Mouse (Mus musculus) forebrain, postnatal 0 days (tissue): ENCODE measurements around the gene Rapgef2. TPM values are rescaled to one million over a fixed set of nuclear protein-coding genes. Genes with fewer than 3 reads are reported as not detected.
"Not testable (repeated sequence)": the region's sequence is repeated elsewhere in the genome, so short reads cannot be mapped to it uniquely, and the experiment has no call there.

Experiments used
- ATAC-seq: fragments of 200-750 bp; cut with Nextera tagmentation; 2 replicates; pipeline ENCODE4 v1.8.0; 2017; ENCODE audit warnings: mild to moderate bottlenecking, moderate library complexity
- DNase-seq: peaks from one replicate; pipeline ENCODE4 v3.0.0-alpha.2; 2015
- H3K27ac ChIP-seq: fragments of 300-500 bp; sonication (generic); 2 replicates; pipeline ENCODE4 v1.5.1; 2014; ENCODE audit warnings: low read depth, mild to moderate bottlenecking, antibody characterized with exemption, low read length, moderate library complexity, mixed read lengths
- H3K27me3 ChIP-seq: fragments of 300-500 bp; sonication (generic); 2 replicates; pipeline ENCODE4 v1.6.1; 2014; ENCODE audit warnings: mild to moderate bottlenecking, low read length, mixed read lengths; ENCODE audit not compliant: insufficient read depth
- H3K36me3 ChIP-seq: fragments of 300-500 bp; sonication (generic); 2 replicates; pipeline ENCODE4 v1.6.1; 2014; ENCODE audit warnings: mild to moderate bottlenecking, moderate library complexity; ENCODE audit not compliant: insufficient read depth
- H3K4me1 ChIP-seq: fragments of 300-500 bp; sonication (generic); 2 replicates; pipeline ENCODE4 v1.6.1; 2014; ENCODE audit warnings: antibody characterized with exemption; ENCODE audit not compliant: insufficient read depth
- H3K4me2 ChIP-seq: fragments of 300-500 bp; sonication (generic); 2 replicates; pipeline ENCODE4 v1.6.1; 2014; ENCODE audit warnings: low read depth, mild to moderate bottlenecking, moderate library complexity
- H3K4me3 ChIP-seq: fragments of 300-500 bp; sonication (generic); 2 replicates; pipeline ENCODE4 v1.5.1; 2014; ENCODE audit warnings: low read depth, low read length, mixed read lengths
- H3K9ac ChIP-seq: fragments of 300-500 bp; sonication (generic); 2 replicates; pipeline ENCODE4 v1.6.1; 2014; ENCODE audit warnings: mild to moderate bottlenecking
- H3K9me3 ChIP-seq: fragments of 300-500 bp; sonication (generic); 2 replicates; pipeline ENCODE4 v1.6.1; 2016; ENCODE audit warnings: low read length
- CTCF ChIP-seq: sonication (generic); IDR thresholded peaks from 2 replicates; pipeline ENCODE4 v1.5.1; 2016; ENCODE audit warnings: antibody characterized with exemption, control low read depth, low read depth
- WGBS: fragments of 180-500 bp; shearing (Covaris S2); extraction: QIAGEN DNeasy Blood & Tissue Kit; methylation state at CpG from one replicate; pipeline ENCODE4 v1.1.7; 2014; 5-methylcytosine and 5-hydroxymethylcytosine counted together
- polyA plus RNA-seq: library from polyadenylated mRNA; unstranded; fragments of >200 nt; fragmentation: Nextera tagmentation; extraction: Ambion mirVana; gene quantifications from 2 replicates; pipeline ENCODE4 v1.2.1, GENCODE M21; 2015
- total RNA-seq: library from RNA; depleted of rRNA; stranded (reverse); fragments of >200 nt; gene quantifications from 2 replicates; pipeline ENCODE4 v1.2.3, GENCODE M21; 2014

Rapgef2 gene
- total and polyA plus RNA-seq, 2 experiments from 2014 or later, result 8.9 to 61.5 TPM

DNA sequence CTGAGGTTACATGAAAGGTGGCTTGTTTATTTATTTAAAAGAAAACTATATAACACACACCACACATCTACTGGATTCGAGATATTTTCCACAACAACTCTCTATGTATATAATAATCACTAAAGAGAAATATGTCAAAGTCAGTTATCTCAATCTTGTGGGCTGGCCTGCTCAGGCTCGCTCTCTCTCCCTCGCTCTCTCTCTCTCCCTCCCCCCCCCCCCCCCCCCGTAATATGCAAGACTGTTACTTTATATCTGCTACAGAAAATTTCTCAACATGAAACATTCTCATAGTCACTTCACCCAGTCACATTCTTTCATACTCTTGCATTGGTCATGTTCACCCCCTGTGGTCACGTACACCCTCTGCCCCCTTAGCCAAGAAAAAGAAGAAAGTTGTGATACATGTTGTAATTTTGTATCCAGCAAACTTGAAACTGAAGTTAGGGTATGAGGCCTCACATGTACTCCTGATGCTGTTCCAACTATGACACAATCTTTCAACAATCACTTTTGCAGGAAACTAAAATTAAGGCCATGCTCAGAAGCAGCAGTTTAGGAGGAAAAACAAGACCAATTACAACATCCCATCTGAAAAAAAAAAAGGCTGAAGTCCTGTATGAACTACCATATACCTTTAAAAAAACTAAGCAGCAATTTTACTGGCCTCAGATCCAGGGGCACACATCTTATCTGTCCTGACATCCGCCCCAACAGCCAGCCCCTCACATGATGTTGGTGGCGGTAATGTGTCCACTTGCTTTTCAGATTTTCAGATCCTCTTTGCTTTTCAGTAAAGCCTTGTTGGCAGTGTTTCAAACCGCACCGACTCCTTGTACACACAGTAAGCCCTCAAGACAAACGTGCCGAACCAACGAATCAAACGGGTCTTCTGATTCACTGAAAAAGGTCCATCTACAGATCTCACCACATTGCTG, 52.6 kb downstream of the Rapgef2 start:
- 66% methylated on average over 13 of the region's 13 CpGs for WGBS
- Histone ChIP-seq H3K4me3 (no peak overlapping the region), H3K9me3 (no peaks in the 10 kb centered on the region), H3K4me2 (no peak overlapping the region), H3K36me3 (no peaks in the 10 kb centered on the region), H3K9ac (no peak overlapping the region), H3K27ac (no peak overlapping the region), H3K27me3 (no peaks in the 10 kb centered on the region), H3K4me1 (no peaks in the 10 kb centered on the region)
- no peak for ATAC-seq
- no peak for TF ChIP-seq CTCF
- DNase-seq, result no peak

DNA sequence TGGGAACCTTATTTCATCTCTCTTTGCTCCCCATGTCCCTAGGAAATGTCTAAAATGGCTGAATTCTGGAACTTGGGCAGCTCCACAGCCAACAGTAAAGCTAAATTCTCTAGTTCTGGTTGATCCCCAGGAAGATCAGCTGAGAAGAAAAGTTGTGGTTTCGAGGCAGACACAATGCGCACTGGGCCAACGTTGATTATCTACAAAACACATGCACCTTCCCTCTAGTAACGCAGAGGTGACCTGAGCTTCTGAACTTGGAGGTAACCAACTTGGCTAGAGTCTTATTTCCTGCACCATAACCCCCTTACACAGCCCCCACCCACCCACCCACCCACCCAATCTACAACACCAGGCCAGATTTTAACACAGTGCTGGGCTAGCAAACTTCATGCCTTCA, 55.6 kb downstream of the Rapgef2 start:
- DNase-seq (no peak), ATAC-seq (no peak)
- WGBS, result 98% methylated on average over 4 of the region's 4 CpGs

DNA sequence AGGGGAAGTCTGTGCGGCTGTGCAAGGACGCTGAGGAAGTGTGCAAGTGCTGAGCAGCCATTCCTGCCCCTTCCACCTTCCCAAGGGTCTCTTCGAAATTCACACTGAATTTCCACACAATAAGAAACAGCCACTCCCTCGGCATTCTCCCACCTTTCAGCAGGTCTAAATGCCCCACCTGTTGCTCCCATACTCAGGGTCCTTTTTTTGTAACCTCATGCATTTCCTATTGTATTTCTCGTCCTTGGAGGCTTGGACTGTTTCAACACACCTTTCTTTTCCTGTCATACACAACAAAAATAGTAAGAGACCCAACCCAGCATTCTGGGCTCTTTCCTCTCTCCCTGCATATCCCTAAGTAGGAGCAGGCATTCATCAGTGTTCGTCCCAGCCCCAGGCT, 56.8 kb downstream of the Rapgef2 start:
- H3K27me3 ChIP-seq, result no peaks in the 10 kb centered on the region
- H3K4me1 ChIP-seq, result no peaks in the 10 kb centered on the region
- no peak overlapping the region for H3K9ac ChIP-seq
- H3K27ac ChIP-seq, result no peak overlapping the region
- no peak for DNase-seq
- H3K4me2 ChIP-seq, result no peak overlapping the region
- H3K4me3 ChIP-seq, result no peak overlapping the region
- 80% methylated on average over 6 of the region's 6 CpGs for WGBS
- no peak for ATAC-seq
- H3K9me3 ChIP-seq, result no peaks in the 10 kb centered on the region
- TF ChIP-seq CTCF, result no peak
- no peaks in the 10 kb centered on the region for H3K36me3 ChIP-seq

More for the DNA sequence above, 55.6 kb downstream of the Rapgef2 start:
- Histone ChIP-seq H3K4me2 (no peak overlapping the region), H3K27me3 (no peaks in the 10 kb centered on the region), H3K27ac (no peak overlapping the region), H3K4me1 (no peaks in the 10 kb centered on the region), H3K9ac (no peak overlapping the region), H3K9me3 (no peaks in the 10 kb centered on the region), H3K4me3 (no peak overlapping the region), H3K36me3 (no peaks in the 10 kb centered on the region)
- no peak for TF ChIP-seq CTCF

DNA sequence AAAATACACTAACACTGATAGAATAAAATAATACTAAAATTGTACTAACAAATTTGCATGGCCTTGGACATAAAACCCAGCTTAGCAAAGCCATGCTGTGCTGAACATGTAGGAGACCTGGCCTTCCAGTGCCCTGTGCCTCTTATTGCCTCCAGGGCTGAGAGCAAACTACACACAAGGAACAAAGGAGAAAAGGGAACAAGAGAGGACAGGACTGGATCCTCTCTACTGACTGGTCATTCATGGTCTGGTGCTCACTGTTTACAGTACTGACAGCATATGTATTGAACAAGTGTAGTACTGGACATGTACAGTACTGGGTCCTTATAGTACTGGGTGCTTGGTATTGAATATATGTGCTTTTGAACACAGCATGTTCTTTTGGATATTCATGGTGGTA, 58.0 kb downstream of the Rapgef2 start:
- no peak overlapping the region for H3K27ac ChIP-seq
- DNase-seq (no peak), ATAC-seq (no peak)
- H3K4me1 ChIP-seq, result no peaks in the 10 kb centered on the region
- TF ChIP-seq CTCF, result no peak
- no peak overlapping the region for H3K4me3 ChIP-seq
- H3K4me2 ChIP-seq, result no peak overlapping the region
- H3K27me3 ChIP-seq, result no peaks in the 10 kb centered on the region
- no peak overlapping the region for H3K9ac ChIP-seq
- no peaks in the 10 kb centered on the region for H3K9me3 ChIP-seq
- H3K36me3 ChIP-seq, result no peaks in the 10 kb centered on the region

DNA sequence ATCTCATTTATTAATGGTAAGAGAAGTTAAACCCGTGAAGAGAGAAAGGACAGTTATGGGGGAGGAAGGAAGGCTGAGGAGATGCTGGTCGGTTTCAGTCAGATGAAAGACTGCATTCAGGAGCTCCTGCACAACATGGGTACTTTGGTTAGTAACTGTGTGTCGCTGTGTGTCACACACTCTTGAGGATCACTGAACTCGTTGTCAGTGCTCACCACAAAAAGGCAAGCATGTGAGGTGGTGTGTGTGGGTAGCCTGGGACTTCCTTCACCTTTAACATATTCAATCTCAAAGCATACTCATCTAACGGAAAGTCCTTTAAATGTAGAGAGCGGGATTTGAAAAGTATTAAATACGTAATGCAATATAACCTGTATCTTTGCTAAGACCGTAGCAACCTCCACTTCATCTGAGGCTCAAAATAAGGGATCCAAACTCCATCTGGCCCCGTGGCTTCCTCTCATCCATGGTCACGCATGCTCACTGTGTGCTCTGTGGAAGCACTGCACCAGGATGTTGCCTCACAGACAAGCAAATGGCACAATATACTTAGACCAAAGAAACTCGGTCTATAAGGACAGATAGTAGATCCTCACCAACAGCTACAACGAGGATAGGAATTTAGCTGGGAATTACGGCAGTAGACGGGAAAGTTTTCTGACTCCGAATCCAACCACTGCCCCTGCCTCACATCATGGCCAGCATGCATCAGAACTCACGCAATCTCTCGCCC, 58.8 kb downstream of the Rapgef2 start:
- WGBS, result 86% methylated on average over 17 of the region's 17 CpGs

DNA sequence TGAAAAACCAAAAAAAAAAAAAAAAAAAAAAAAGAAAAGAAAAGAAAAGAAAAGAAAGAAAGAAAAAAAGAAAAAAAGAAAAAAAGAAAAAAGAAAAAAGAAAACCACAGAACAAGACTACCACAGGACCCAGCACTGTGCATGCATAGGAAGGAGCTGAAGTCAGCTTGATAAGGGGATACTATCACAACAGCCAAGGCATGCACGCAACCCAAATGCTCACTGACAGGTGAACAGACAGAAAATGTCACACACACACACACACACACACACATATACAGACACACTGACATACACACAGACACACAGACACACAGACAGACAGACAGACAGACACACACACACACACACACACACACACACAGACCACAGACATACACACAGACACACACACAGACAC, 59.5 kb downstream of the Rapgef2 start:
- 92% methylated on average over 1 of the region's 1 CpGs for WGBS
- not testable (repeated sequence) for H3K9ac ChIP-seq, H3K27me3 ChIP-seq, ATAC-seq, H3K4me3 ChIP-seq, H3K9me3 ChIP-seq, H3K4me2 ChIP-seq, H3K27ac ChIP-seq, H3K36me3 ChIP-seq, H3K4me1 ChIP-seq, DNase-seq

More for the DNA sequence above, 58.8 kb downstream of the Rapgef2 start:
- no peak overlapping the region for H3K27ac ChIP-seq
- no peaks in the 10 kb centered on the region for H3K27me3 ChIP-seq
- H3K4me3 ChIP-seq, result no peak overlapping the region
- ATAC-seq (no peak), DNase-seq (no peak)
- H3K36me3 ChIP-seq, result no peaks in the 10 kb centered on the region
- H3K4me2 ChIP-seq, result no peak overlapping the region
- no peak overlapping the region for H3K9ac ChIP-seq
- H3K9me3 ChIP-seq, result no peaks in the 10 kb centered on the region
- no peak for TF ChIP-seq CTCF
- H3K4me1 ChIP-seq, result no peaks in the 10 kb centered on the region

DNA sequence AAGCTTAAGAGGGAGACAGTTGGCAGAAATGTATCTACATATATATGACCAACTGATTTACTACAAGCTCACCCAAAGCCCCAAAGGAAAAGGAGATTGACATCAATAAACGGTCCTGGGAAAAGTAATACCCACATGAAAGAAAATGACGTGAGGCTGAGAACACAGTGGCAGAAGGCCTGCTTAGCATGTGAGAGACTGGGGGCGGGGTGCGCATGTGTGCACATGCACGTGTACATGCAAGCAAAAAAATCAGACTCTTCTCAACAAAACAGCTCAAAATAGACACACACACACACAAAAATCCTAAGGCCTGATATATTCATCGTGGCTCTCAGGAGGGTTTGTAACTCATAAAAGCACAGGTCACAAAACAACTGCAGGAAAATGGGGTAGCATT, 60.4 kb downstream of the Rapgef2 start:
- Histone ChIP-seq H3K27me3 (no peaks in the 10 kb centered on the region), H3K9ac (no peak overlapping the region), H3K4me2 (no peak overlapping the region), H3K4me3 (no peak overlapping the region), H3K9me3 (no peaks in the 10 kb centered on the region), H3K27ac (no peak overlapping the region), H3K4me1 (peaks cover 3% of the 10 kb centered on the region; the same call in 1 of the 2 replicates), H3K36me3 (no peaks in the 10 kb centered on the region)
- no peak for DNase-seq
- ATAC-seq, result peak; percentile 61; the same call in 1 of the 2 replicates
- no peak for TF ChIP-seq CTCF
- WGBS, result 67% methylated on average over 6 of the region's 6 CpGs
